Mouse (Mus musculus) midbrain, embryonic 13.5 days (tissue): Measurements from ENCODE around the gene BC048403. TPM values are rescaled to one million over a fixed set of nuclear protein-coding genes. Genes with fewer than 3 reads are reported as not detected.

Source experiments
- ATAC-seq: fragments of 200-750 bp; cut with Nextera tagmentation; 2 replicates; pipeline ENCODE4 v1.8.0; 2017; ENCODE audit warnings: mild to moderate bottlenecking, moderate TSS enrichment, moderate library complexity
- H3K27ac ChIP-seq: fragments of 300-500 bp; sonication (generic); 2 replicates; pipeline ENCODE4 v1.5.1; 2015; ENCODE audit warnings: inconsistent platforms, mild to moderate bottlenecking, moderate library complexity
- H3K27me3 ChIP-seq: fragments of 300-500 bp; sonication (generic); 2 replicates; pipeline ENCODE4 v1.6.1; 2015; ENCODE audit warnings: mild to moderate bottlenecking, inconsistent platforms
- H3K36me3 ChIP-seq: fragments of 300-500 bp; sonication (generic); 2 replicates; pipeline ENCODE4 v1.6.1; 2015; ENCODE audit warnings: mild to moderate bottlenecking, inconsistent platforms
- H3K4me1 ChIP-seq: fragments of 300-500 bp; sonication (generic); replicated peaks from 2 replicates; pipeline ENCODE4 v1.6.1; 2015; ENCODE audit warnings: inconsistent platforms
- H3K4me2 ChIP-seq: fragments of 300-500 bp; sonication (generic); replicated peaks from 2 replicates; pipeline ENCODE4 v1.6.1; 2015; ENCODE audit warnings: moderate library complexity, mild to moderate bottlenecking, inconsistent platforms
- H3K4me3 ChIP-seq: fragments of 300-500 bp; sonication (generic); replicated peaks from 2 replicates; pipeline ENCODE4 v1.5.1; 2015; ENCODE audit warnings: mild to moderate bottlenecking, inconsistent platforms
- H3K9ac ChIP-seq: fragments of 300-500 bp; sonication (generic); replicated peaks from 2 replicates; pipeline ENCODE4 v1.6.1; 2015; ENCODE audit warnings: mild to moderate bottlenecking, inconsistent platforms
- H3K9me3 ChIP-seq: fragments of 300-500 bp; sonication (generic); 2 replicates; pipeline ENCODE4 v1.6.1; 2016; ENCODE audit warnings: mild to moderate bottlenecking, inconsistent platforms
- WGBS: fragments of 180-500 bp; shearing (Covaris S2); methylation state at CpG from one replicate; pipeline ENCODE4 v1.1.7; 2015; 5-methylcytosine and 5-hydroxymethylcytosine counted together
- polyA plus RNA-seq: library from polyadenylated mRNA; unstranded; fragments of >200 nt; fragmentation: Nextera tagmentation; extraction: Ambion mirVana; gene quantifications from 2 replicates; pipeline ENCODE4 v1.2.1, GENCODE M21; 2015

Gene BC048403
- polyA plus RNA-seq, 1 experiment from 2014 or later, result 2.2 TPM

GRCm38 (mm10) chr10:121726505-121726904, 13.2 kb upstream of the BC048403 start:
- H3K9me3 ChIP-seq, result peaks cover 4% of the 10 kb centered on the region; the same call in 1 of the 2 replicates
- no peaks in the 10 kb centered on the region for H3K27me3 ChIP-seq
- 74% methylated on average over 4 of the region's 4 CpGs for WGBS
- no peak overlapping the region for H3K4me2 ChIP-seq
- H3K36me3 ChIP-seq, result no peaks in the 10 kb centered on the region
- H3K27ac ChIP-seq, result no peak overlapping the region
- H3K4me1 ChIP-seq, result no peaks in the 10 kb centered on the region
- ATAC-seq, result no peak
- no peak overlapping the region for H3K4me3 ChIP-seq
- H3K9ac ChIP-seq, result no peak overlapping the region

DNA sequence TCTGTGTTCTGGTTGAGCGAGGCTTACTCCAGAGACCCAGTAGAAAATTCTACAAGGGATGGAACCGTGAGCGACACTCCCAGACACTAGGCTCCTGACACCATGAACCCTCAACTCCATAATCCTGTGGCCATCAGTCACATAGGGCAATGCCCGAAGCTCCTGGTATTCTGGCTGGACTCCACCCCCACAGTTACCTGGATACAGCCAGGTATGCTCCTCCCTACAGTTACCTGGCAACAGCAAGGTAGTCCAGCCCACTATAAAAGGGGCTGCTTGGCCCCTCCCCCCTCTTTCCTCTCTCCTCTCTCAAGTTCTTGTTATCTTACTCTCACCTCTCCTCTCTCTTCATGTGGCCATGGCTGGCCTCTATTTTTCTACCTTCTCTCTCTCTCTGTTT, 12.6 kb upstream of the BC048403 start:
- Histone ChIP-seq H3K9ac (no peak overlapping the region), H3K4me2 (no peak overlapping the region), H3K36me3 (no peaks in the 10 kb centered on the region), H3K4me3 (no peak overlapping the region), H3K4me1 (no peaks in the 10 kb centered on the region), H3K27me3 (no peaks in the 10 kb centered on the region), H3K9me3 (no peaks in the 10 kb centered on the region), H3K27ac (no peak overlapping the region)
- no peak for ATAC-seq
- 80% methylated on average over 4 of the region's 4 CpGs for WGBS

- ATAC-seq, result no peak
- Histone ChIP-seq H3K36me3 (no peaks in the 10 kb centered on the region), H3K27me3 (no peaks in the 10 kb centered on the region), H3K4me3 (no peak overlapping the region), H3K27ac (no peak overlapping the region), H3K4me2 (no peak overlapping the region), H3K4me1 (no peaks in the 10 kb centered on the region), H3K9ac (no peak overlapping the region), H3K9me3 (no peaks in the 10 kb centered on the region)
- 89% methylated on average over 4 of the region's 4 CpGs for WGBS
Observed at GRCm38 (mm10) chr10:121728226-121728625, 11.5 kb upstream of the BC048403 start.

- Histone ChIP-seq H3K4me1 (no peaks in the 10 kb centered on the region), H3K9ac (no peak overlapping the region), H3K4me2 (no peak overlapping the region), H3K4me3 (no peak overlapping the region), H3K9me3 (no peaks in the 10 kb centered on the region), H3K27me3 (no peaks in the 10 kb centered on the region), H3K36me3 (no peaks in the 10 kb centered on the region), H3K27ac (no peak overlapping the region)
- ATAC-seq, result no peak
- WGBS, result 91% methylated on average over 8 of the region's 8 CpGs
Observed at GRCm38 (mm10) chr10:121731048-121731725, 8.6 kb upstream of the BC048403 start.

DNA sequence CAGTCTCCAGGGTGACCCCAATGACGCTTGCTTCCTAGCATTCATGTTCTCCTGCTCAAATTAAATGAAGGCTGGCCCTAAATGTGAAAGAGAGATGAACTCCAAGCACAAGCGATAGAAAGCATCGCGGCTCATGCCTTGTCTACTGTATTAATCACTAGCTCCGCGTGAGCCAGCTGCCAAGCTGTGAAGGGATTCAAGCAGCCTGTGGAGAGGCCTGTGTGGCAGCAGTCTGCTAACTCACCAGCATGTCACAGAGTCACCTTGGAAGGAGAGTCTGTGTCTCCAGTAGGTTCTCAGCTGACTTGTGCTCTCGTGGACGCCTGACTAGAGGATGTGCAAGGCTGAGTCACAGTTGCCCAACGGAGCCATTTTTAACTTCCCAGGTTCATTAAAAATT, 7.2 kb upstream of the BC048403 start:
- no peak overlapping the region for H3K9ac ChIP-seq
- H3K4me1 ChIP-seq, result no peaks in the 10 kb centered on the region
- WGBS, result 89% methylated on average over 9 of the region's 9 CpGs
- H3K36me3 ChIP-seq, result no peaks in the 10 kb centered on the region
- no peak overlapping the region for H3K4me2 ChIP-seq
- no peak overlapping the region for H3K4me3 ChIP-seq
- ATAC-seq, result no peak
- no peaks in the 10 kb centered on the region for H3K9me3 ChIP-seq
- H3K27ac ChIP-seq, result no peak overlapping the region
- no peaks in the 10 kb centered on the region for H3K27me3 ChIP-seq

GRCm38 (mm10) chr10:121737256-121737655, 2.5 kb upstream of the BC048403 start:
- WGBS, result 92% methylated on average over 3 of the region's 3 CpGs
- Histone ChIP-seq H3K4me1 (peaks cover 10% of the 10 kb centered on the region), H3K9ac (no peak overlapping the region), H3K4me3 (no peak overlapping the region), H3K27me3 (no peaks in the 10 kb centered on the region), H3K27ac (no peak overlapping the region), H3K4me2 (no peak overlapping the region), H3K36me3 (no peaks in the 10 kb centered on the region), H3K9me3 (no peaks in the 10 kb centered on the region)
- no peak for ATAC-seq

GRCm38 (mm10) chr10:121742336-121742735, 2.6 kb downstream of the BC048403 start:
- Histone ChIP-seq H3K4me3 (no peak overlapping the region), H3K27ac (no peak overlapping the region), H3K4me1 (peaks cover 10% of the 10 kb centered on the region), H3K27me3 (no peaks in the 10 kb centered on the region), H3K36me3 (peaks cover 22% of the 10 kb centered on the region), H3K9me3 (0 out of 2 replicates have a peak, but pooled peaks cover 3% of the 10 kb centered on the region), H3K4me2 (no peak overlapping the region), H3K9ac (no peak overlapping the region)
- ATAC-seq, result no peak
- WGBS, result 47% methylated on average over 4 of the region's 4 CpGs

DNA sequence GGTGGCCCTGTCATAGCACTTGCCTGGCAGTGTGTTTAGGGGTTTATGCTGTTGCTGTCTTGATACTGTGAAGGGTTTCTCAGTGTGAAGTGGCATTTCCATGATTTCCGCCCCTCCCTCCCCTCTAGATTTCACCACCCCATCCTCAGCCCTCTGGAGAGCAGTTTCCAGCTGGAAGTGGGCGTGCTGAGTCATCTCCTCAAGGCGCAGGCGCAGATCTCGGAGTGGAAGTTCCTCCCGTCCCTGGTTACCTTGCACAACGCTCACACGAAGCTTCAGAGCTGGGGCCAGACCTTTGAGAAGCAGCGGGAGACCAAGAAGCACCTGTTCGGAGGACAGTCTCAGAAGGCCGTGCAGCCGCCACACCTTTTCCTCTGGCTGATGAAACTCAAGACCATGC, 10.4 kb downstream of the BC048403 start:
- Histone ChIP-seq H3K9me3 (no peaks in the 10 kb centered on the region), H3K4me1 (no peaks in the 10 kb centered on the region), H3K9ac (no peak overlapping the region), H3K4me3 (no peak overlapping the region), H3K4me2 (no peak overlapping the region), H3K27me3 (no peaks in the 10 kb centered on the region), H3K27ac (no peak overlapping the region), H3K36me3 (peaks cover 66% of the 10 kb centered on the region)
- WGBS, result 94% methylated on average over 12 of the region's 12 CpGs
- ATAC-seq, result no peak

DNA sequence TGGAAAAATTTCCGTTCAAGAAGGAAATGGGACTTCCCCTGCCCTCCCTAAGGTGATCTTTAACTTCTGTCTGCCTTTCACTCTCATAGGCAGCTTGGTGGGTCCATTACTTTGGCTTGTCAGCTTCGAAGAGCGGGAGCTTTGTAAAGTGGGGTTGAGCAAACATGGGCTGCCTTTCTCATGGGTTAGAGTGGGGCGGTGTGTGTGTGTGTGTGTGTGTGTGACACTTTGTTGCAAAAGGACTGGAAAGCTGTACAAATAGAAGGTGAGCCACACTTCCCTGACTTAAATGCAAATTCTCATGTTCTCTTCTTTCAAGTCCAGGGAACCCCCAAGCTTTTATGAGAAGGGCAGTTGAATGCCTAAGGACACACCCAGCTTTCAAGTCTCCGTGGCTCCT, 14.5 kb downstream of the BC048403 start:
- no peaks in the 10 kb centered on the region for H3K27me3 ChIP-seq
- H3K4me2 ChIP-seq, result no peak overlapping the region
- H3K4me1 ChIP-seq, result no peaks in the 10 kb centered on the region
- peaks cover 29% of the 10 kb centered on the region for H3K36me3 ChIP-seq
- H3K4me3 ChIP-seq, result no peak overlapping the region
- no peak for ATAC-seq
- H3K27ac ChIP-seq, result no peak overlapping the region
- no peaks in the 10 kb centered on the region for H3K9me3 ChIP-seq
- 86% methylated on average over 5 of the region's 5 CpGs for WGBS
- H3K9ac ChIP-seq, result no peak overlapping the region

- Histone ChIP-seq H3K27ac (no peak overlapping the region), H3K9me3 (no peaks in the 10 kb centered on the region), H3K4me2 (no peak overlapping the region), H3K4me1 (no peaks in the 10 kb centered on the region), H3K4me3 (no peak overlapping the region), H3K9ac (no peak overlapping the region), H3K27me3 (no peaks in the 10 kb centered on the region), H3K36me3 (peaks cover 18% of the 10 kb centered on the region)
- 63% methylated on average over 1 of the region's 1 CpGs for WGBS
- ATAC-seq, result no peak
Observed at GRCm38 (mm10) chr10:121755822-121756221, 16.1 kb downstream of the BC048403 start.

GRCm38 (mm10) chr10:121756677-121757076, 16.9 kb downstream of the BC048403 start:
- Histone ChIP-seq H3K4me2 (no peak overlapping the region), H3K36me3 (peaks cover 10% of the 10 kb centered on the region), H3K4me1 (no peaks in the 10 kb centered on the region), H3K9me3 (no peaks in the 10 kb centered on the region), H3K9ac (no peak overlapping the region), H3K27me3 (0 out of 2 replicates have a peak, but pooled peaks cover 2% of the 10 kb centered on the region), H3K27ac (no peak overlapping the region), H3K4me3 (no peak overlapping the region)
- 90% methylated on average over 4 of the region's 4 CpGs for WGBS
- no peak for ATAC-seq

GRCm38 (mm10) chr10:121759095-121759494, 19.4 kb downstream of the BC048403 start:
- H3K4me1 ChIP-seq, result no peaks in the 10 kb centered on the region
- H3K4me2 ChIP-seq, result no peak overlapping the region
- no peaks in the 10 kb centered on the region for H3K36me3 ChIP-seq
- ATAC-seq, result no peak
- H3K27me3 ChIP-seq, result peaks cover 15% of the 10 kb centered on the region; the same call in 1 of the 2 replicates
- WGBS, result 50% methylated on average over 8 of the region's 8 CpGs
- H3K4me3 ChIP-seq, result no peak overlapping the region
- no peak overlapping the region for H3K9ac ChIP-seq
- no peaks in the 10 kb centered on the region for H3K9me3 ChIP-seq
- no peak overlapping the region for H3K27ac ChIP-seq

DNA sequence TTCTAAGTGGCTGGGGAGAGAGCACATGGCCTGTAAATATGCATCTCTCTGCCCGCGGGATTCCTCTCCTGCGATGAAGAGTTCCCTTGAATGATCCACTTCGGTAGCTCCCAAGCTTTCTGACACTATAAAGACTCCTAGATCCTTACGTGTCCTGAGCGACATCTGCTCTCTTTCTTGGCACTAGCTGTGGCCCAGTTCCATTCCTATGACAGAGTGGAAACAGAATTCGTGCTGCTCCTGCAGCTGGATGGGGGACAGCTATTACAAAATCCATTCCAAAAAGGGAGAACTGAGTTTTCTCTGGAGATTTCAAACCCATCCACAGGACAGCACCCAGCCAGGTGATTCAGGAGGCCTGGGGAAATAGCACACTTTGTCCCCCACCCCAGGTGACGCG, 22.4 kb downstream of the BC048403 start:
- H3K36me3 ChIP-seq, result no peaks in the 10 kb centered on the region
- no peak for ATAC-seq
- WGBS, result 86% methylated on average over 9 of the region's 9 CpGs
- H3K4me3 ChIP-seq, result no peak overlapping the region
- no peak overlapping the region for H3K9ac ChIP-seq
- no peak overlapping the region for H3K27ac ChIP-seq
- peaks cover 15% of the 10 kb centered on the region; the same call in 1 of the 2 replicates for H3K27me3 ChIP-seq
- H3K4me1 ChIP-seq, result peaks cover 16% of the 10 kb centered on the region
- H3K9me3 ChIP-seq, result no peaks in the 10 kb centered on the region
- H3K4me2 ChIP-seq, result no peak overlapping the region
